Mouse (Mus musculus): Measurements from ENCODE around the gene Fads6. TPM values are rescaled to one million over a fixed set of nuclear protein-coding genes. Genes with fewer than 3 reads are reported as not detected.

The Fads6 gene
- total and polyA plus RNA-seq, 2 experiments from 2014 or later, result 1.6 to 10.2 TPM

GRCm38 (mm10) chr11:115298160-115298559 is 697 bp upstream of the Fads6 start:
- H3K4me2 ChIP-seq (ENCODE audit: low read depth, low read length, poor library complexity, severe bottlenecking), result no peak overlapping the region
- no peaks in the 10 kb centered on the region for H3K27me3 ChIP-seq (ENCODE audit: insufficient read depth, low read length)
- H3K4me3 ChIP-seq (ENCODE audit: low read depth, low read length), result peak overlapping the region; percentile 54; the same call in 1 of the 2 replicates
- H3K9me3 ChIP-seq (ENCODE audit: low read length), result no peaks in the 10 kb centered on the region
- no peaks in the 10 kb centered on the region for H3K4me1 ChIP-seq (ENCODE audit: insufficient read depth, low read length)
- DNase-seq (ENCODE audit: low spot score) (no peak), ATAC-seq (ENCODE audit: low FRiP score) (no peak)
- H3K27ac ChIP-seq (ENCODE audit: low read depth, low read length), result no peak overlapping the region
- H3K9ac ChIP-seq (replicated peaks; ENCODE audit: low read length, poor library complexity, severe bottlenecking), result no peak overlapping the region
- 68% methylated on average over 8 of the region's 8 CpGs for WGBS
- TF ChIP-seq CTCF (IDR thresholded peaks at IDR 0.05), result no peak
- no peaks in the 10 kb centered on the region for H3K36me3 ChIP-seq (ENCODE audit: insufficient read depth, low read length)

GRCm38 (mm10) chr11:115296471-115297210 is 822 bp downstream of the Fads6 start:
- peak overlapping the region; percentile 57; the same call in 1 of the 2 replicates for H3K27ac ChIP-seq (ENCODE audit: low read depth, low read length)
- no peak for DNase-seq (ENCODE audit: low spot score)
- H3K27me3 ChIP-seq (ENCODE audit: insufficient read depth, low read length), result no peaks in the 10 kb centered on the region
- H3K36me3 ChIP-seq (ENCODE audit: insufficient read depth, low read length), result no peaks in the 10 kb centered on the region
- 50% methylated on average over 21 of the region's 21 CpGs for WGBS
- no peaks in the 10 kb centered on the region for H3K9me3 ChIP-seq (ENCODE audit: low read length)
- peak overlapping the region; percentile 70 for H3K9ac ChIP-seq (replicated peaks; ENCODE audit: low read length, poor library complexity, severe bottlenecking)
- peak overlapping the region; percentile 87 for H3K4me2 ChIP-seq (ENCODE audit: low read depth, low read length, poor library complexity, severe bottlenecking)
- no peak for TF ChIP-seq CTCF (IDR thresholded peaks at IDR 0.05)
- H3K4me1 ChIP-seq (ENCODE audit: insufficient read depth, low read length), result no peaks in the 10 kb centered on the region
- H3K4me3 ChIP-seq (ENCODE audit: low read depth, low read length), result peak overlapping the region; percentile 54
- ATAC-seq (ENCODE audit: low FRiP score), result peak; percentile 24; the same call in 1 of the 2 replicates

DNA sequence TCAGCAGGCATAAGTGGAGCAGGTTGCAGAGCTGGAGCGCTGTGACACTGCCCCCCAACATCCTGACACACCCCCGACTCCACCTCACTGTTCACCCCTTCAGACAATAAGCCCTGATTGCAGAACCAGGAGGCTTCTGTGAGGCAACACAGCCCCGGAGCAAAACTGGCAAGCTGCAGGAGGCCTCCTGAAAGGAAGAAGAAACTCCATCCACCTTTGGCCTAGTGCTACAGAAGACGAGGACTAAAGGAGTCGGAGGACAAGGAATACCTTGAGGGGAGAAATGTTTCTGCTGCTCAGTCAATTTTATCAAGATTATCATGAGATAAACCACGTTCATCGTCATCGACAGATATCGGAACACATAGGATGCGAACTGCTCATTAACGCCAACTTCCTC is 1.5 kb downstream of the Fads6 start:
- no peak overlapping the region for H3K4me2 ChIP-seq (ENCODE audit: low read depth, low read length, poor library complexity, severe bottlenecking)
- ATAC-seq (ENCODE audit: low FRiP score) (no peak), DNase-seq (ENCODE audit: low spot score) (no peak)
- no peaks in the 10 kb centered on the region for H3K4me1 ChIP-seq (ENCODE audit: insufficient read depth, low read length)
- H3K9me3 ChIP-seq (ENCODE audit: low read length), result no peaks in the 10 kb centered on the region
- H3K27ac ChIP-seq (ENCODE audit: low read depth, low read length), result no peak overlapping the region
- no peak overlapping the region for H3K4me3 ChIP-seq (ENCODE audit: low read depth, low read length)
- WGBS, result 91% methylated on average over 11 of the region's 11 CpGs
- H3K9ac ChIP-seq (replicated peaks; ENCODE audit: low read length, poor library complexity, severe bottlenecking), result no peak overlapping the region
- H3K36me3 ChIP-seq (ENCODE audit: insufficient read depth, low read length), result no peaks in the 10 kb centered on the region
- H3K27me3 ChIP-seq (ENCODE audit: insufficient read depth, low read length), result no peaks in the 10 kb centered on the region
- no peak for TF ChIP-seq CTCF (IDR thresholded peaks at IDR 0.05)

GRCm38 (mm10) chr11:115292631-115293375 is 4.7 kb downstream of the Fads6 start:
- H3K27me3 ChIP-seq (ENCODE audit: insufficient read depth, low read length), result no peaks in the 10 kb centered on the region
- ATAC-seq (ENCODE audit: low FRiP score), result no peak

DNA sequence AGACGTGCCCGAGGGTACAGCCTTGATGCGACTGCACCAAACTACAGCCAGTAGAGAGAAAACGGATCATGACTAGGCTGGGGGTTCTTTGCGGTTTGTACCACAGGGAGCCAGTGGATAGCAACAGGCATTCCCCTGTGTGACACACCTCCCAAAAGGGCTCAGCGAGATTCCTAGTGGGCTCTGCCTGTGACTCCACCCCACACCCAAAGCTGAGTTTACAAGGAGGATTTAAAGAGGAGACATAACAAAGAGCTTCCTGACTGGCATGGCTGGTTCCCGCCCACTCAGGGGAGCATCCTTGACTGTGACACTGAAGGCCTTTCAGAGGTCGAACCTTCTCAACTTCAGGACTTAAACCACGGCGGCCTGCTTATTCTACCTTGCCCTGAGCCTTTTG is 6.0 kb downstream of the Fads6 start:
- no peak for ATAC-seq (ENCODE audit: low FRiP score)
- no peak for TF ChIP-seq CTCF (IDR thresholded peaks at IDR 0.05)
- H3K4me1 ChIP-seq (ENCODE audit: insufficient read depth, low read length), result no peaks in the 10 kb centered on the region

More at GRCm38 (mm10) chr11:115292631-115293375, 4.7 kb downstream of the Fads6 start:
- Histone ChIP-seq H3K9ac (replicated peaks; ENCODE audit: low read length, poor library complexity, severe bottlenecking) (no peak overlapping the region), H3K36me3 (ENCODE audit: insufficient read depth, low read length) (no peaks in the 10 kb centered on the region), H3K27ac (ENCODE audit: low read depth, low read length) (no peak overlapping the region), H3K4me1 (ENCODE audit: insufficient read depth, low read length) (no peaks in the 10 kb centered on the region), H3K9me3 (ENCODE audit: low read length) (no peaks in the 10 kb centered on the region), H3K4me2 (ENCODE audit: low read depth, low read length, poor library complexity, severe bottlenecking) (no peak overlapping the region), H3K4me3 (ENCODE audit: low read depth, low read length) (no peak overlapping the region)
- WGBS, result 68% methylated on average over 14 of the region's 14 CpGs
- no peak for DNase-seq (ENCODE audit: low spot score)
- TF ChIP-seq CTCF (IDR thresholded peaks at IDR 0.05), result no peak

GRCm38 (mm10) chr11:115290919-115291318 is 6.5 kb downstream of the Fads6 start:
- DNase-seq (ENCODE audit: low spot score), result no peak
- Histone ChIP-seq H3K9me3 (ENCODE audit: low read length) (no peaks in the 10 kb centered on the region), H3K27me3 (ENCODE audit: insufficient read depth, low read length) (no peaks in the 10 kb centered on the region), H3K4me2 (ENCODE audit: low read depth, low read length, poor library complexity, severe bottlenecking) (no peak overlapping the region), H3K36me3 (ENCODE audit: insufficient read depth, low read length) (no peaks in the 10 kb centered on the region), H3K4me3 (ENCODE audit: low read depth, low read length) (no peak overlapping the region), H3K4me1 (ENCODE audit: insufficient read depth, low read length) (no peaks in the 10 kb centered on the region), H3K9ac (replicated peaks; ENCODE audit: low read length, poor library complexity, severe bottlenecking) (no peak overlapping the region), H3K27ac (ENCODE audit: low read depth, low read length) (no peak overlapping the region)
- WGBS, result 84% methylated on average over 6 of the region's 6 CpGs
- no peak for ATAC-seq (ENCODE audit: low FRiP score)
- TF ChIP-seq CTCF (IDR thresholded peaks at IDR 0.05), result no peak

More for the DNA sequence above, 6.0 kb downstream of the Fads6 start:
- no peaks in the 10 kb centered on the region for H3K27me3 ChIP-seq (ENCODE audit: insufficient read depth, low read length)
- no peak overlapping the region for H3K4me2 ChIP-seq (ENCODE audit: low read depth, low read length, poor library complexity, severe bottlenecking)
- H3K9ac ChIP-seq (replicated peaks; ENCODE audit: low read length, poor library complexity, severe bottlenecking), result no peak overlapping the region
- DNase-seq (ENCODE audit: low spot score), result no peak
- H3K36me3 ChIP-seq (ENCODE audit: insufficient read depth, low read length), result no peaks in the 10 kb centered on the region
- WGBS, result 78% methylated on average over 10 of the region's 10 CpGs
- no peak overlapping the region for H3K4me3 ChIP-seq (ENCODE audit: low read depth, low read length)
- no peaks in the 10 kb centered on the region for H3K9me3 ChIP-seq (ENCODE audit: low read length)
- no peak overlapping the region for H3K27ac ChIP-seq (ENCODE audit: low read depth, low read length)
